Mouse (Mus musculus) cerebral cortex, adult 2 months (tissue): ENCODE data around the gene Wnt8b.

Experiments
- WGBS: fragments of 180-500 bp; shearing (Covaris S2); methylation state at CpG from one replicate; pipeline ENCODE4 v1.1.7; 2018; 5-methylcytosine and 5-hydroxymethylcytosine counted together

Gene Wnt8b

GRCm38 (mm10) chr19:44493128-44493527 is at the start of gene Wnt8b:
Gene Wnt8b, plus strand, starts transcription at chr19:44493472.
- 25% methylated on average over 8 of the region's 8 CpGs for WGBS

- WGBS, result 83% methylated on average over 3 of the region's 3 CpGs
These were observed 47.5 kb upstream of the Wnt8b start for GRCm38 (mm10) chr19:44445755-44446154.

- WGBS, result 78% methylated on average over 4 of the region's 4 CpGs
These were observed 45.3 kb upstream of the Wnt8b start for GRCm38 (mm10) chr19:44447927-44448326.

GRCm38 (mm10) chr19:44454862-44455261 is 38.4 kb upstream of the Wnt8b start:
- WGBS, result 95% methylated on average over 6 of the region's 6 CpGs

- 89% methylated on average over 8 of the region's 8 CpGs for WGBS
These were observed 37.9 kb upstream of the Wnt8b start for GRCm38 (mm10) chr19:44455356-44455755.

GRCm38 (mm10) chr19:44457359-44458055 is 35.8 kb upstream of the Wnt8b start:
- 59% methylated on average over 3 of the region's 3 CpGs for WGBS

- WGBS, result 72% methylated on average over 13 of the region's 13 CpGs
These were observed 34.6 kb upstream of the Wnt8b start for GRCm38 (mm10) chr19:44458696-44459095.

- 83% methylated on average over 5 of the region's 5 CpGs for WGBS
These were observed 32.8 kb upstream of the Wnt8b start for GRCm38 (mm10) chr19:44460441-44460840.

- 67% methylated on average over 4 of the region's 4 CpGs for WGBS
These were observed 31.8 kb upstream of the Wnt8b start for GRCm38 (mm10) chr19:44461500-44461899.

- WGBS, result 79% methylated on average over 4 of the region's 4 CpGs
These were observed 31.1 kb upstream of the Wnt8b start for GRCm38 (mm10) chr19:44462141-44462540.

GRCm38 (mm10) chr19:44465960-44466525 is 27.2 kb upstream of the Wnt8b start:
- 32% methylated on average over 14 of the region's 14 CpGs for WGBS

- 5% methylated on average over 10 of the region's 10 CpGs for WGBS
These were observed 19.1 kb upstream of the Wnt8b start for GRCm38 (mm10) chr19:44474158-44474557.

- WGBS, result 84% methylated on average over 6 of the region's 6 CpGs
These were observed 18.0 kb upstream of the Wnt8b start for GRCm38 (mm10) chr19:44475268-44475667.

GRCm38 (mm10) chr19:44476541-44476940 is 16.7 kb upstream of the Wnt8b start:
- 63% methylated on average over 3 of the region's 3 CpGs for WGBS

GRCm38 (mm10) chr19:44487266-44487665 is 6.0 kb upstream of the Wnt8b start:
- WGBS, result 20% methylated on average over 8 of the region's 8 CpGs

- 47% methylated on average over 8 of the region's 8 CpGs for WGBS
These were observed 3.2 kb downstream of the Wnt8b start for GRCm38 (mm10) chr19:44496511-44496910.

GRCm38 (mm10) chr19:44496941-44497340 is 3.7 kb downstream of the Wnt8b start:
- 58% methylated on average over 10 of the region's 10 CpGs for WGBS

GRCm38 (mm10) chr19:44498936-44499335 is 5.7 kb downstream of the Wnt8b start:
- 67% methylated on average over 6 of the region's 6 CpGs for WGBS

- WGBS, result 57% methylated on average over 5 of the region's 5 CpGs
These were observed 7.0 kb downstream of the Wnt8b start for GRCm38 (mm10) chr19:44500240-44500639.

GRCm38 (mm10) chr19:44501925-44502324 is 8.7 kb downstream of the Wnt8b start:
- 86% methylated on average over 6 of the region's 6 CpGs for WGBS

- WGBS, result 72% methylated on average over 4 of the region's 4 CpGs
These were observed 9.5 kb downstream of the Wnt8b start for GRCm38 (mm10) chr19:44502741-44503140.

- 7% methylated on average over 12 of the region's 12 CpGs for WGBS
These were observed 17.4 kb downstream of the Wnt8b start for GRCm38 (mm10) chr19:44510534-44511175.
